Mouse (Mus musculus): ENCODE data around the gene Fyb2. TPM values are rescaled to one million over a fixed set of nuclear protein-coding genes. Genes with fewer than 3 reads are reported as not detected.
"Not testable (repeated sequence)": the region's sequence is repeated elsewhere in the genome, so short reads cannot be mapped to it uniquely, and the experiment has no call there.

The Fyb2 gene
- polyA plus RNA-seq, 1 experiment from 2014 or later = 0.08 TPM

DNA sequence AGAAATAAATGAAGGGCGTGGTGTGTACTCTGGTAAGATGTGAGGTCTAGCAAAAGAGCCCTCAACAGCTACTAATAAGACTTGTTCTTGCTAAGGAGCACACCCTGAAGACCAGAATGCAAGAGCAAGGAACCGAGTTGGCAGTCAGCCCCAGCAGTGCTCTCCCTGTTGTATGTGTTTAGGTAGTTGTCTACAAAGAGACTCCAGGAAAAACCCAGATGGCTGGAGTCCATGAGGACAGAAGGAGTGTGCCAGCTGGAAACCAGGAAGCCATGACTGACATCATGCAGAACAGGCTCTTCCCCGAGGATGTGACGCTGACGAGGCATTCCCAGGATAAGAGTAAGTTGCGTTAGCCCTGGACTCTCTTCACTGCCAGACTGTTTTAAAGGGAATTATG lies 76.8 kb downstream of the Fyb2 start:
- H3K9me3 ChIP-seq = no peaks in the 10 kb centered on the region

DNA sequence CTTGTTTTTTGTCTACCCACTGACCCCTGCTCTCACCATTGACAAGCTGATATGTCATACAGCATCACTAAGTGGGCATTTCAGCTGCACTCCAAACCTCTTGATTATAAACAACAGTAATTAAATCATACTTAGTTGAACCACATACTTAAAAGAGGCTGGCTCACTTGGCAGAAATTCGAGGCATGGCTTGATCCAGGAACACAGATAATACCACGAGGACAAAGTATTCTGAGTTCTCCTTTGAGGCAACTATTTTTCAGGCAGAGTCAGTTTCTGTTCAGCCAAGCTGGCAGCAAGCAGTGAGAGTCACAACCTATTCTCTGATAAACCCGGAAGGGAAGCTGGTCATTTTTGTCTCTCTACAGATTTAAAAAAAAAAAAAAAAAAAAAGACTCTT lies 77.4 kb downstream of the Fyb2 start:
- no peaks in the 10 kb centered on the region for H3K27me3 ChIP-seq (replicated peaks)
- H3K9me3 ChIP-seq = no peaks in the 10 kb centered on the region
- no peaks in the 10 kb centered on the region for H3K4me1 ChIP-seq
- no peak overlapping the region for H3K27ac ChIP-seq
- 76% methylated on average over 3 of the region's 3 CpGs for WGBS
- no peak overlapping the region for H3K4me3 ChIP-seq (replicated peaks)
- ATAC-seq (ENCODE audit: insufficient read depth, low FRiP score, low read depth) = no peak
- H3K9ac ChIP-seq = no peak overlapping the region
- H3K4me2 ChIP-seq = no peak overlapping the region
- H3K36me3 ChIP-seq = no peaks in the 10 kb centered on the region

More for the DNA sequence above, 76.8 kb downstream of the Fyb2 start:
- Histone ChIP-seq H3K36me3 (no peaks in the 10 kb centered on the region), H3K27me3 (replicated peaks) (no peaks in the 10 kb centered on the region), H3K9ac (no peak overlapping the region), H3K4me2 (no peak overlapping the region), H3K4me3 (replicated peaks) (no peak overlapping the region), H3K27ac (no peak overlapping the region), H3K4me1 (no peaks in the 10 kb centered on the region)
- 83% methylated on average over 6 of the region's 6 CpGs for WGBS
- ATAC-seq (ENCODE audit: insufficient read depth, low FRiP score, low read depth) = no peak

DNA sequence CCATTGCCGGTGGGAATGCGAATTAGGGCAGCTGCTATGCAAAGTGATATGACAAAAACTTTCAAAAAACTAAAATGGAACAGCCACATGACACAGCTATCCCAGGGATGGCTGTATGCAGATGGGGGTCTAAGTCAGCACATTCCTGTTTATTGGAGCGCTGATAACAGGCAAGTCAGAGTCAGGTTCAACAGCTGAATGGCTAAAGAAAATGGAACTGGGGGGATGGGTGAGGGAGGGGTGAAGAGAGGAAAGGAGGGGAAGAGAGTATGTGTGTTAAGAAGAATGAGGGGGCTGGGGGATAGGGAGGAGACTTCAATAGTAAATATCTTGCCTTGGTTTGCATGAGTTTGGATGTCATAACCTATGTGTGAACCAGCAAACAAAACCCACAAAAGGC lies 79.0 kb downstream of the Fyb2 start:
- no peaks in the 10 kb centered on the region for H3K36me3 ChIP-seq
- no peak for ATAC-seq (ENCODE audit: insufficient read depth, low FRiP score, low read depth)
- no peaks in the 10 kb centered on the region for H3K4me1 ChIP-seq
- no peak overlapping the region for H3K4me2 ChIP-seq
- 85% methylated on average over 3 of the region's 3 CpGs for WGBS
- no peaks in the 10 kb centered on the region for H3K27me3 ChIP-seq (replicated peaks)
- no peak overlapping the region for H3K9ac ChIP-seq
- H3K27ac ChIP-seq = no peak overlapping the region
- H3K9me3 ChIP-seq = no peaks in the 10 kb centered on the region
- no peak overlapping the region for H3K4me3 ChIP-seq (replicated peaks)

DNA sequence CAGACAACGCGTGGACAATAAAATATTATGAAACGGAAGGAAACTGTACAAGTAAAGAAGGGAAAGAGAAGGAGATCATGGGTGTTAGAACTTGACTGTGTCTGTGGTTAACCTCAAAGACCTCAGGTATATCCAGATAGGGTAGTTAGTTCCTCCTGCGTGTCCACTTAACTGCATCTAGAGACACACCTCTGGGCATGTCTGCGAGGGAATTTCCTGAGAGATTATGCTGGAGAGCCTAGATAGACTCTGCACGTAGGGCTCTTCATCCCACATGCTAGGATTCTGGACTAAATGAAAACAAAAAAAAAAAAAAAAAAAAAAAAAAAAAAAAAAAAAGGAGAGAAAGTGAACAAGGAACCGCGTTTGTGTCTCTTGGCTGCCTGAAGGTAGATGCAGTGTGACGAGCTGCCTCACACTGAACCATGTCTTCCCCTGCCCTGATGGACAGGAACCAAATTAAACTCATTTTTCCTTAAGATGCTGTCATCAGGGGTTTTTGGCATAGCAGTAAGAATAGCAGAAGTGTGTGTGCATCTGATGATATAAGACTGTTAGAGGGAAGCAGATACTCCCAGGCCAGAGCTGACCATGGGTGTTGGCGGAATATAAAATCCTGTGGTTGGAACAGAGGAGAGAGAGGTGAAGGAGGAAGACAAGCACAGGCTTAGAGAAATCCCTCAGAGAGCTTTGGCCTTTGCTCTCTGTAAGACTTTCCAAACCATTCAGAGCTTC lies 80.1 kb downstream of the Fyb2 start:
- Histone ChIP-seq H3K27me3 (replicated peaks) (no peaks in the 10 kb centered on the region), H3K36me3 (no peaks in the 10 kb centered on the region), H3K9ac (no peak overlapping the region), H3K4me1 (no peaks in the 10 kb centered on the region), H3K9me3 (no peaks in the 10 kb centered on the region), H3K4me3 (replicated peaks) (no peak overlapping the region), H3K27ac (no peak overlapping the region), H3K4me2 (no peak overlapping the region)
- no peak for ATAC-seq (ENCODE audit: insufficient read depth, low FRiP score, low read depth)
- 80% methylated on average over 10 of the region's 10 CpGs for WGBS

DNA sequence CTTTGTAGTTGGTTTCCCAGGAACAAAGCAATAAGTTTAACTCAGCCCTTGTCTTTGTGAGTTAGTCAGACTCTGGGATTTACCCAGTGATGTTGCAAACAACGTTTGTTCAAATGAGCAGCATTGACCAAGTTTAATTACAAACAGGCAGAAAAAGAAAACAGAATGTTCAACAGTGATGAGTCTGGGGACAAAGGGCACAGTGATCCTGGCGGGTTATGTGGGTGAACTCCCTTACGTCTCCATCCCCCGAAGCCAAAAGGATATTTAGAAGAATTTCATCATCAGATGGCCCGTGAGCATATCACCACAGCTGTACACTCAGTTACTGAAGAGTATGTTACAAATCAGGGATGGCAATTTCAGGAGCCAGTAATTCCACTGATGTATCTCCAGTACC lies 86.4 kb downstream of the Fyb2 start:
- no peak overlapping the region for H3K4me2 ChIP-seq
- H3K27ac ChIP-seq = no peak overlapping the region
- ATAC-seq (ENCODE audit: insufficient read depth, low FRiP score, low read depth) = no peak
- H3K4me1 ChIP-seq = no peaks in the 10 kb centered on the region
- H3K9me3 ChIP-seq = no peaks in the 10 kb centered on the region
- no peaks in the 10 kb centered on the region for H3K27me3 ChIP-seq (replicated peaks)
- no peaks in the 10 kb centered on the region for H3K36me3 ChIP-seq
- no peak overlapping the region for H3K9ac ChIP-seq
- H3K4me3 ChIP-seq (replicated peaks) = no peak overlapping the region
- WGBS = 69% methylated on average over 5 of the region's 5 CpGs

DNA sequence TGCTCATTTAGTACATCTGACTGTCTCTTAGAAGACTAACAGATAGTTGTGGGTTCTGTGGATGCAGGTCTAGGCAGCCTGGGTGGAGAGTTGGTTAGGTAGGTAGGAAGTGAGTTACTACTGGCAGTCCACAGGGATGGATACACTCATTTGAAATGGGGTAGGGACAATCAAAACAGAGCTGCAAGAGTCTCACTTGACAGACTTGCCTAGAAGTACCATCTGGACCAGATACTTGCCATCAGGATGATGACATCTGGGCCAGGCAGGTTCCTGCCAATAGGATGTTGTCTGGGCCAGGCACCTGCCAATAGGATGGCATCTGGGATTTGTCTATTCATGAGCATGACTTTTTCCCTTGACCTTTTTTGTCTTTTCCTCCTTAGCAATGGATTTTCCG lies 88.5 kb downstream of the Fyb2 start:
- no peak for ATAC-seq (ENCODE audit: insufficient read depth, low FRiP score, low read depth)

DNA sequence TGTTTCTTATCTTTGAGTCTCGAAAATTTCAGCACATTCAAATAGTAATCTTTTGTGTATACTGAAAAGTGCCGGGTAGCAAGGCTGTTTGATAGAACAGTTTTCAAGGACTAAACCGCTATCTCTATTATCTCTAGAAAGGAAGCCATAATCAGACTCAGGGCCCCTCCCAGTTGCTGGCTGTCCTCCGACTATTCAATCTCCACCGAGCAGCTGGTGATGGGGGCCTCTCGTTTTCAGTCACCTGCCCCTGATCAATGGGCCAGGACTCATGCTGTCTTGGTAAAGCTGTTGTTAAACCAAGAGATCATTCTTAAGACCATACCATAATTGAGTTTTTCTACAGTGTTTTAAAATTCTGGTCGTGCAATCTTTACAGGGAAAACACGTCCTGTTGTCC lies 90.9 kb downstream of the Fyb2 start:
- no peak overlapping the region for H3K4me2 ChIP-seq
- no peaks in the 10 kb centered on the region for H3K36me3 ChIP-seq
- H3K27ac ChIP-seq = no peak overlapping the region
- H3K4me1 ChIP-seq = no peaks in the 10 kb centered on the region
- H3K4me3 ChIP-seq (replicated peaks) = no peak overlapping the region
- WGBS = 64% methylated on average over 8 of the region's 8 CpGs
- H3K9ac ChIP-seq = no peak overlapping the region
- no peaks in the 10 kb centered on the region for H3K27me3 ChIP-seq (replicated peaks)
- ATAC-seq (ENCODE audit: insufficient read depth, low FRiP score, low read depth) = no peak
- H3K9me3 ChIP-seq = no peaks in the 10 kb centered on the region

More for the DNA sequence above, 88.5 kb downstream of the Fyb2 start:
- H3K4me2 ChIP-seq = no peak overlapping the region
- 52% methylated on average over 1 of the region's 1 CpGs for WGBS
- H3K9ac ChIP-seq = no peak overlapping the region
- H3K27ac ChIP-seq = no peak overlapping the region
- no peak overlapping the region for H3K4me3 ChIP-seq (replicated peaks)
- H3K36me3 ChIP-seq = no peaks in the 10 kb centered on the region
- H3K9me3 ChIP-seq = no peaks in the 10 kb centered on the region
- H3K4me1 ChIP-seq = no peaks in the 10 kb centered on the region
- no peaks in the 10 kb centered on the region for H3K27me3 ChIP-seq (replicated peaks)

DNA sequence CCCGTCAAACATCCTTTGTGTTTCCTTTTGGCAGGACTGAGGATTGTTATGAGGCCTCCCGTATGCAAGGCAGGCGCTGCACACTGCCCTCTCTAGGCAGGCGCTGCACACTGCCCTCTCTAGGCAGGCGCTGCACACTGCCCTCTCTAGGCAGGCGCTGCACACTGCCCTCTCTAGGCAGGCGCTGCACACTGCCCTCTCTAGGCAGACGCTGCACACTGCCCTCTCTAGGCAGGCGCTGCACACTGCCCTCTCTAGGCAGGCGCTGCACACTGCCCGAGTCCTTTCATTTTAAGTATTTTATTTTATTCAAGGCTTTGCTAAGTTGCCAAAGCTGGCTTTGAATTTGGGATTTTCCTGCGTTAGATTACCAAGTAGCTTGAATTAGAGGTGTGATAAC lies 91.4 kb downstream of the Fyb2 start:
- H3K4me1 ChIP-seq; H3K4me2 ChIP-seq; H3K9me3 ChIP-seq; H3K27ac ChIP-seq; H3K4me3 ChIP-seq (replicated peaks); ATAC-seq (ENCODE audit: insufficient read depth, low FRiP score, low read depth); H3K27me3 ChIP-seq (replicated peaks); H3K36me3 ChIP-seq; H3K9ac ChIP-seq: not testable (repeated sequence)
- WGBS = 85% methylated on average over 12 of the region's 12 CpGs

DNA sequence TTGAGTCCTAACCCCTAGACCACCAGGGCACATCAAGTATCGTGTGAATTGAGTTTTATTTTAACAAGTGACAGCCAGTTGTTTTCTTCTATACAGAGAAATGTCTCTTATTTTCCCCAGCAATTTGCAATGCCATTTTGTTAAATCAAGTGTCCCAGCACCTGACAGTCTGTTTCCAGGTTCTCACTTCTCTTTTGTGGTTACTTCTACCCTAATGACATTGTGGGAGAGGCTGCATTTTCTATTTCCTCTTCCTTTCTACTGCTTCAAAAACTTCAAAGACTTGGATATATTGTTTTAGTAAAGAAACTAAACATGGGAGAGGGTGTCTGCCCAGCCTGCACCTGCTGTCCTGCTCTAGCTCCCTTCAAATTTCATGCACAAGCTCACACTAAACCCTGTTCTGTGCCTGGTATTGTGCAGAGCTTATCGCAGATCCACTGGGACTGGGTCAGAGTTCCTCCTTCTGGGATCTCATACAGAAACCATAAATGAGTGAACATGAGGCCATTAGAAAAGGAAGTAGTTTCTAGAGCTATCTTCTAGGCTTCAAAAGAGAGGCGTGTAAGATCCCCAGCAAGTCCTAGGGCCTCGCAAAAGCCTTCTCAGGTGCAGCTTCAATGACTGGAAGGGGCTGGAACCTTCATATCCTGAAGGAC lies 94.2 kb downstream of the Fyb2 start:
- H3K4me1 ChIP-seq = no peaks in the 10 kb centered on the region
- H3K9me3 ChIP-seq = no peaks in the 10 kb centered on the region
- H3K4me3 ChIP-seq (replicated peaks) = no peak overlapping the region
- H3K4me2 ChIP-seq = no peak overlapping the region
- H3K27ac ChIP-seq = no peak overlapping the region
- ATAC-seq (ENCODE audit: insufficient read depth, low FRiP score, low read depth) = no peak
- no peaks in the 10 kb centered on the region for H3K36me3 ChIP-seq
- 80% methylated on average over 4 of the region's 4 CpGs for WGBS
- no peak overlapping the region for H3K9ac ChIP-seq
- H3K27me3 ChIP-seq (replicated peaks) = no peaks in the 10 kb centered on the region

DNA sequence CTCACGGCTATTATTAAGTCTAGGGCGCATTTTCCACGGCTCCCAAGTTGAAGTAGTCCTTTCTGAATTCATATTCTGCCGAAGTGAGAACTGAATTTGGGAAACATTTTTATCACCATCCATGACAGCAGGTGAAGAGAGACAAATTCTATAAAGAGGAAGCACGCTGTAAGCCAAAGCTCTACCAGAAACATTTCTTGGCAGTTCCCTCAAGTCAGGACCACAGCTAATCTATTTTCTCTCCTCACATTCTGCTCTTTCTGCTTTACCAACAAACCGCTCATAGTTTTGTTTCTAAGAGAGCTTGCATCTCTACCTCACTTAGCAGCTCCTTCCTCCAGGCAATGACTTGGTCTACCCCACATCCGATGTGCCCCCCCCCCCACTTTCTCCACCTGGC lies 100.5 kb downstream of the Fyb2 start:
- WGBS = 87% methylated on average over 7 of the region's 7 CpGs

DNA sequence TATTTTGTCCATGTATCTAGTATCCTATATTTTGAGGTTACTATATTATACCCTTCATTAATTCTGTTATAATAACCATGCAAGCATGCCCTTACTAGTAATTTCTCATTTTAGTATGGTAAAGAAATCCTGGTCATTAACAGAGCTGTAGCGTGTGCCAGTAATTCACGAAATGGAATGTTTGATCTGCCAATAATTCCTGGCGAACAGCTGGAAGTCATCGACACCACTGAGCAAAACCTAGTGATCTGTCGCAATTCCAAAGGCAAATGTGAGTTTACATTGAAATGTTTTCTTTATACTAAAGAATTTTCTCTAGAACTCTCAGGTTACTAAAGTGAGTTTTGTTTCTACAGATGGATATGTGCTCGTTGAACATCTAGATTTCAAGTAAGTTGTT lies 102.2 kb downstream of the Fyb2 start:
- H3K9me3 ChIP-seq = no peaks in the 10 kb centered on the region
- no peak overlapping the region for H3K9ac ChIP-seq
- H3K4me2 ChIP-seq = no peak overlapping the region
- H3K27me3 ChIP-seq (replicated peaks) = no peaks in the 10 kb centered on the region
- no peak for ATAC-seq (ENCODE audit: insufficient read depth, low FRiP score, low read depth)
- no peaks in the 10 kb centered on the region for H3K36me3 ChIP-seq
- H3K4me3 ChIP-seq (replicated peaks) = no peak overlapping the region
- H3K27ac ChIP-seq = no peak overlapping the region
- WGBS = 52% methylated on average over 6 of the region's 6 CpGs
- no peaks in the 10 kb centered on the region for H3K4me1 ChIP-seq

More for the DNA sequence above, 100.5 kb downstream of the Fyb2 start:
- H3K4me3 ChIP-seq (replicated peaks) = no peak overlapping the region
- no peaks in the 10 kb centered on the region for H3K4me1 ChIP-seq
- no peaks in the 10 kb centered on the region for H3K27me3 ChIP-seq (replicated peaks)
- H3K9ac ChIP-seq = no peak overlapping the region
- no peak for ATAC-seq (ENCODE audit: insufficient read depth, low FRiP score, low read depth)
- H3K9me3 ChIP-seq = no peaks in the 10 kb centered on the region
- no peaks in the 10 kb centered on the region for H3K36me3 ChIP-seq
- no peak overlapping the region for H3K27ac ChIP-seq
- H3K4me2 ChIP-seq = no peak overlapping the region

DNA sequence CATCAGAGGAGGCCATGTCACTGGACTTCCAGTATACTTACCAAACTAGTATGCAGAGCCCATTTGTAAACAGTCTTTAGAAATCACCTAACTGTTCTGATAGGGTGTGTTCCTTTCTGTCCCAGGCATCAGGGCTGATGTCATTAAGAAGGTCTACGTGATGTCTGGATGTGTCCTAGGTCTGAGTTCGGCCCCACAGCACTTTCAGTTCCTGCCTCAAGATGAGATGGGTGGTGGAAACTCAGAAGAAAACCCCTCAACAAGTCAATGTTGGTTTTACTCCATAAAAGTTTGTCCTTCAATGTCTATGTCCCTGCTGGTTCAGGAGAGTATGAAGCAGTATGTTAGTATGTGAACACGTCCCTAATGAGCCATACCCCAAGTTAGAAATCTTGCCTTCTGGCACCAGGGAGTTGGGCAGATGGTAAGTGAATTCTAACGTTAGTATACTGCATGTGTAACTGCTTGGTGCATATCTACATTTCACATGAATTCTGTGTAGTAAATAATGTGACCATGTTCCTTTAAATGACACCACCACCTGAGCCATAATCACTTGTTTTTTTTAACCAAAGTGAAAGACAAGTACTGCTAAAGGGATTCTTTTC lies 102.9 kb downstream of the Fyb2 start:
- Histone ChIP-seq H3K4me1 (no peaks in the 10 kb centered on the region), H3K27ac (no peak overlapping the region), H3K36me3 (no peaks in the 10 kb centered on the region), H3K9me3 (no peaks in the 10 kb centered on the region), H3K4me3 (replicated peaks) (no peak overlapping the region), H3K4me2 (no peak overlapping the region), H3K27me3 (replicated peaks) (no peaks in the 10 kb centered on the region), H3K9ac (no peak overlapping the region)
- 78% methylated on average over 4 of the region's 4 CpGs for WGBS
- ATAC-seq (ENCODE audit: insufficient read depth, low FRiP score, low read depth) = no peak

Measured in stomach, embryonic 15.5 days (tissue).